Mouse (Mus musculus) forebrain, postnatal 0 days (tissue): ENCODE results near the gene Xpot. TPM values are rescaled to one million over a fixed set of nuclear protein-coding genes. Genes with fewer than 3 reads are reported as not detected.

ENCODE experiments used
- ATAC-seq: fragments of 200-750 bp; cut with Nextera tagmentation; 2 replicates; pipeline ENCODE4 v1.8.0; 2017; ENCODE audit warnings: mild to moderate bottlenecking, moderate library complexity
- DNase-seq: peaks from one replicate; pipeline ENCODE4 v3.0.0-alpha.2; 2015
- H3K27ac ChIP-seq: fragments of 300-500 bp; sonication (generic); 2 replicates; pipeline ENCODE4 v1.5.1; 2014; ENCODE audit warnings: low read depth, mild to moderate bottlenecking, antibody characterized with exemption, low read length, moderate library complexity, mixed read lengths
- H3K27me3 ChIP-seq: fragments of 300-500 bp; sonication (generic); 2 replicates; pipeline ENCODE4 v1.6.1; 2014; ENCODE audit warnings: mild to moderate bottlenecking, low read length, mixed read lengths; ENCODE audit not compliant: insufficient read depth
- H3K36me3 ChIP-seq: fragments of 300-500 bp; sonication (generic); 2 replicates; pipeline ENCODE4 v1.6.1; 2014; ENCODE audit warnings: mild to moderate bottlenecking, moderate library complexity; ENCODE audit not compliant: insufficient read depth
- H3K4me1 ChIP-seq: fragments of 300-500 bp; sonication (generic); 2 replicates; pipeline ENCODE4 v1.6.1; 2014; ENCODE audit warnings: antibody characterized with exemption; ENCODE audit not compliant: insufficient read depth
- H3K4me2 ChIP-seq: fragments of 300-500 bp; sonication (generic); 2 replicates; pipeline ENCODE4 v1.6.1; 2014; ENCODE audit warnings: low read depth, mild to moderate bottlenecking, moderate library complexity
- H3K4me3 ChIP-seq: fragments of 300-500 bp; sonication (generic); 2 replicates; pipeline ENCODE4 v1.5.1; 2014; ENCODE audit warnings: low read depth, low read length, mixed read lengths
- H3K9ac ChIP-seq: fragments of 300-500 bp; sonication (generic); 2 replicates; pipeline ENCODE4 v1.6.1; 2014; ENCODE audit warnings: mild to moderate bottlenecking
- H3K9me3 ChIP-seq: fragments of 300-500 bp; sonication (generic); 2 replicates; pipeline ENCODE4 v1.6.1; 2016; ENCODE audit warnings: low read length
- CTCF ChIP-seq: sonication (generic); IDR thresholded peaks from 2 replicates; pipeline ENCODE4 v1.5.1; 2016; ENCODE audit warnings: antibody characterized with exemption, control low read depth, low read depth
- WGBS: fragments of 180-500 bp; shearing (Covaris S2); extraction: QIAGEN DNeasy Blood & Tissue Kit; methylation state at CpG from one replicate; pipeline ENCODE4 v1.1.7; 2014; 5-methylcytosine and 5-hydroxymethylcytosine counted together
- microRNA-seq, 2 experiments: library from miRNA; unstranded; fragments of <30 nt; microRNA quantifications; one replicate each; pipeline ENCODE4; 2016
- polyA plus RNA-seq: library from polyadenylated mRNA; unstranded; fragments of >200 nt; fragmentation: Nextera tagmentation; extraction: Ambion mirVana; gene quantifications from 2 replicates; pipeline ENCODE4 v1.2.1, GENCODE M21; 2015
- total RNA-seq: library from RNA; depleted of rRNA; stranded (reverse); fragments of >200 nt; gene quantifications from 2 replicates; pipeline ENCODE4 v1.2.3, GENCODE M21; 2014; rRNA removed

Gene Xpot
- total and polyA plus RNA-seq, 2 experiments from 2014 or later: 28.1 to 92.7 TPM

DNA sequence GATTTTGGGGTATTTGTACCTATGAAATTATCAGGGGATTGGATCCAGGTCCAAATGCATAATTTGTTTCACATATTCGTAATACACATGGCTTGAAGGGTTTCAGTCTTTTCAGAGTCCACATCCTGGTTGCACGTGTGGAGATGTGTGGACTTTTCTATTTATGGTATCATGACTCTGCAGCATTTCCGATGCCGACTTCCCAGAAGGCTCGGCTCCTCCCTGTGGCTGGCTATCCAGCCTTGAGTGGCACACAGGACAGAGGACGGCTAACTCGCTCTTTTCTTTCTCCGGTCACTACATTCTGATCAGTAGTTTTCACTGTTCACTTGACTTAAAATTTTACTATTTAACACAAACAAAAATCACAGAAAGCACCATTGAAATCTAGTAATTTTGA is 61.7 kb downstream of the Xpot start:
- no peaks in the 10 kb centered on the region for H3K4me1 ChIP-seq
- peaks cover 38% of the 10 kb centered on the region for H3K36me3 ChIP-seq
- H3K9me3 ChIP-seq: no peaks in the 10 kb centered on the region
- H3K4me2 ChIP-seq: no peak overlapping the region
- H3K27me3 ChIP-seq: no peaks in the 10 kb centered on the region
- no peak for ATAC-seq
- no peak overlapping the region for H3K27ac ChIP-seq
- no peak for TF ChIP-seq CTCF
- WGBS: 89% methylated on average over 8 of the region's 8 CpGs
- no peak for DNase-seq
- no peak overlapping the region for H3K9ac ChIP-seq
- no peak overlapping the region for H3K4me3 ChIP-seq

DNA sequence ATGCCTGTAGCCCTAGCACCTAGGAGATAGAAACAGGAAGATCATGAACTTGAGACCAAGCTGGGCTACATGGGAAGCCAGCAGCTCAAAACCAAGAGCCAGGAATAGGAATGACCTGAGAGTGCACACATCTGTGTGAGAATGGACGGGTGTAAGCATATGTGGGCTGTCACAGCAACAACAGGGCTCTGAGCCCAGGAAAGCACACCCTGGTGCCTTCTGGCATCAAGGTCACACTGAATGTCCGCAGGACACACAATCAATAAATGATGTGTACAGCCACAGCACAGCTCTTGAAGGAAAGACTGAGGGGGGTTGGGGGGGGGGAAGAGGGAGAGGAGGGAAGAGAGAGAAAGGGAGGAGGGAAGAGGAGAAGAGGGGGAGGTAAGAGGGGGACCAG is 67.9 kb downstream of the Xpot start:
- whole genome bisulfite sequencing: 84% methylated on average over 2 of the region's 2 CpGs

DNA sequence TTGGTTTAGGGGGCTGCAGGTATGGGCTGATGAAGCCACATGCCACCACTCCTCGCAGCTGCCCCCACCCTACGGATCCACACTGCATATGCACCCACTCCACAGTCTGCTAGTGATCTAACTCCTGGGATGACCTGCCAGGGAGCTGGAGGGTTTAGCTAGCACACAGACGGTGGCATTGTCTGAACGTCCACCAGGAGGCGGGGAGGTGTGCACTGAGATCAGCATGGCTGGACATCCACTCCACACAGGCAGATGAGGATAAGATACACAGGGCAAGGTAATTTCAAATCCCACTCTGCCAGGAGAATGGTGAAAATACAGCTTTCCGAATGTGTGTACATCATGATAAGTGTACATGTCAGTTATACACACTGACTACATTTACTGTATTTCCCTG is 69.9 kb downstream of the Xpot start:
- H3K36me3 ChIP-seq: peaks cover 68% of the 10 kb centered on the region
- DNase-seq (no peak), ATAC-seq (no peak)
- no peaks in the 10 kb centered on the region for H3K27me3 ChIP-seq
- no peak overlapping the region for H3K4me2 ChIP-seq
- TF ChIP-seq CTCF: peak; percentile 23; the same call in 1 of the 2 replicates
- no peaks in the 10 kb centered on the region for H3K9me3 ChIP-seq
- no peaks in the 10 kb centered on the region for H3K4me1 ChIP-seq
- no peak overlapping the region for H3K4me3 ChIP-seq
- WGBS: 83% methylated on average over 6 of the region's 6 CpGs
- H3K27ac ChIP-seq: no peak overlapping the region
- no peak overlapping the region for H3K9ac ChIP-seq

More for the DNA sequence above, 67.9 kb downstream of the Xpot start:
- Histone ChIP-seq H3K4me1 (no peaks in the 10 kb centered on the region), H3K27me3 (no peaks in the 10 kb centered on the region), H3K9ac (no peak overlapping the region), H3K4me3 (no peak overlapping the region), H3K9me3 (no peaks in the 10 kb centered on the region), H3K27ac (no peak overlapping the region), H3K36me3 (peaks cover 58% of the 10 kb centered on the region), H3K4me2 (no peak overlapping the region)
- no peak for TF ChIP-seq CTCF
- no peak for ATAC-seq
- no peak for DNase-seq

- TF ChIP-seq CTCF: no peak
- Histone ChIP-seq H3K36me3 (peaks cover 76% of the 10 kb centered on the region), H3K9me3 (no peaks in the 10 kb centered on the region), H3K27ac (no peak overlapping the region), H3K27me3 (no peaks in the 10 kb centered on the region), H3K4me2 (no peak overlapping the region), H3K4me3 (no peak overlapping the region), H3K4me1 (no peaks in the 10 kb centered on the region), H3K9ac (no peak overlapping the region)
- no peak for ATAC-seq
- 85% methylated on average over 9 of the region's 9 CpGs for WGBS
- DNase-seq: no peak
Observed at GRCm38 (mm10) chr10:121550334-121550733, 75.8 kb downstream of the Xpot start.

GRCm38 (mm10) chr10:121549670-121550069 is 76.5 kb downstream of the Xpot start:
- peaks cover 72% of the 10 kb centered on the region for H3K36me3 ChIP-seq
- H3K4me1 ChIP-seq: no peaks in the 10 kb centered on the region
- H3K9ac ChIP-seq: no peak overlapping the region
- ATAC-seq: no peak
- no peak overlapping the region for H3K4me2 ChIP-seq
- WGBS: 89% methylated on average over 5 of the region's 5 CpGs
- no peak overlapping the region for H3K4me3 ChIP-seq
- no peaks in the 10 kb centered on the region for H3K27me3 ChIP-seq
- no peaks in the 10 kb centered on the region for H3K9me3 ChIP-seq
- TF ChIP-seq CTCF: no peak
- H3K27ac ChIP-seq: no peak overlapping the region
- DNase-seq: no peak

GRCm38 (mm10) chr10:121547162-121547561 is 79.0 kb downstream of the Xpot start:
- no peaks in the 10 kb centered on the region for H3K27me3 ChIP-seq
- H3K9me3 ChIP-seq: no peaks in the 10 kb centered on the region
- no peak overlapping the region for H3K4me2 ChIP-seq
- H3K9ac ChIP-seq: no peak overlapping the region
- no peak for DNase-seq
- TF ChIP-seq CTCF: no peak
- no peaks in the 10 kb centered on the region for H3K4me1 ChIP-seq
- H3K36me3 ChIP-seq: peaks cover 52% of the 10 kb centered on the region
- no peak overlapping the region for H3K4me3 ChIP-seq
- no peak for ATAC-seq
- no peak overlapping the region for H3K27ac ChIP-seq
- 80% methylated on average over 6 of the region's 6 CpGs for WGBS

DNA sequence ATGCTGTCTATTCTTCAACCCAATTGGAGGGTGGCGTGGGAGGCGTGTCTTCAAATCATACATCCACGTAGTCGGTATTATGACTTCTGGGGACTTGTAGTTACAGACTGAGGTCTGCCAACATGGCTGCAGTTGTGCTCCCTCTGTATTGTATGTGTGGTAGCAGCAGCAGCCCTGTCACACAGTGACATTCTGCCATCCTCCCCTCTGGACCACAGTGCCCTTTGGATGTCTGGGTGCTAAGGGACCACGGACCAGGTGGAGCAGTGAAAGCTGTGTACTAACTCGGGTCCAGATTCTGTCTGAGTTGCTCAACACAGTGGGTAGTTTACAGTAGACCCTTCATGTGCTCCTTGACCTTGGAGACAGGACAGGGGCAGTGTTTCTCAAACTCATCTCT is 82.6 kb downstream of the Xpot start:
- H3K27me3 ChIP-seq: no peaks in the 10 kb centered on the region
- no peak overlapping the region for H3K4me2 ChIP-seq
- no peak overlapping the region for H3K4me3 ChIP-seq
- no peaks in the 10 kb centered on the region for H3K4me1 ChIP-seq
- DNase-seq (no peak), ATAC-seq (no peak)
- peaks cover 25% of the 10 kb centered on the region for H3K36me3 ChIP-seq
- H3K27ac ChIP-seq: no peak overlapping the region
- no peak overlapping the region for H3K9ac ChIP-seq
- 97% methylated on average over 6 of the region's 6 CpGs for WGBS
- TF ChIP-seq CTCF: no peak
- no peaks in the 10 kb centered on the region for H3K9me3 ChIP-seq

DNA sequence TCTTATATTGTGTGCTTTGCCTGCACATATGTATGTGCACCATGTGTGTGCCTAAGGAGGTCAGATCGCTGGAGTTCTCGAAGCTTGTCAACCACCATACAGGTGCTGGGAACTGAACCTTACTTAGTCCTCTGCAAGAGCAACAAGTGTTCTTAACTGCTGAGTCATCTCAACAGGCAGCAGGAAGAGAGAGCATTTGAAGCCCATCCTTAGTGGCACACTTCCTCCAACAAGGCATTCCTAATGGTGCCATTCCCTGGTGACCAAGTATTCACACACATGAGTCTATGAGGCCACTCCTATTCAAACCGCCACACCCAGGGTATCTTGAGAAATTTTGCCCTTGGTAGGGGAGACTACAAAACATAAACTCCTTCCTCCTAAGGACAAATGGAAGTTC is 84.0 kb downstream of the Xpot start:
- H3K4me2 ChIP-seq: no peak overlapping the region
- H3K36me3 ChIP-seq: peaks cover 18% of the 10 kb centered on the region
- H3K4me3 ChIP-seq: no peak overlapping the region
- no peaks in the 10 kb centered on the region for H3K27me3 ChIP-seq
- no peaks in the 10 kb centered on the region for H3K9me3 ChIP-seq
- WGBS: 99% methylated on average over 3 of the region's 3 CpGs
- DNase-seq: no peak
- no peaks in the 10 kb centered on the region for H3K4me1 ChIP-seq
- no peak overlapping the region for H3K27ac ChIP-seq
- no peak for TF ChIP-seq CTCF
- H3K9ac ChIP-seq: no peak overlapping the region
- no peak for ATAC-seq

Small RNA genes lying within 50 kb of the gene (microRNA-seq; reads per million reads assigned to microRNA genes)
- 0 reads per million in 2 experiments for gene Gm24330

Other genes with a start within 250 kb of the Xpot start
- gene Rassf3, start 150.0 kb downstream of the Xpot start, total RNA-seq: 5.0 and 5.9 TPM in 2 replicates
- gene Rassf3, start 150.0 kb downstream of the Xpot start, polyA plus RNA-seq: 3.2 and 3.5 TPM in 2 replicates
- gene Tbk1, start 39.5 kb downstream of the Xpot start, total RNA-seq: 30.9 and 34.2 TPM in 2 replicates
- gene Tbk1, start 39.5 kb downstream of the Xpot start, polyA plus RNA-seq: 17.5 and 23.7 TPM in 2 replicates
- 0.62 and 0.90 TPM in 2 replicates for gene D930020B18Rik, start 15.3 kb upstream of the Xpot start, total RNA-seq
- gene D930020B18Rik, start 15.3 kb upstream of the Xpot start, polyA plus RNA-seq: 0.21 and 0.31 TPM in 2 replicates
- gene BC048403, start 113.6 kb upstream of the Xpot start, total RNA-seq: 1.2 and 4.0 TPM in 2 replicates
- 1.7 and 2.3 TPM in 2 replicates for gene BC048403, start 113.6 kb upstream of the Xpot start, polyA plus RNA-seq